Mouse (Mus musculus) forebrain, embryonic 11.5 days (tissue): ENCODE measurements around the gene Zscan2. TPM values are rescaled to one million over a fixed set of nuclear protein-coding genes. Genes with fewer than 3 reads are reported as not detected.

Experiments
- ATAC-seq: fragments of 200-750 bp; cut with Nextera tagmentation; replicated peaks from 2 replicates; pipeline ENCODE4 v1.8.0; 2017; ENCODE audit warnings: moderate TSS enrichment; ENCODE audit not compliant: low FRiP score
- DNase-seq: peaks from one replicate; pipeline ENCODE4 v3.0.0-alpha.2; 2017; ENCODE audit warnings: low spot score
- H3K27ac ChIP-seq: fragments of 300-500 bp; sonication (generic); 2 replicates; pipeline ENCODE4 v1.5.1; 2014; ENCODE audit warnings: low read depth, low read length
- H3K27me3 ChIP-seq: fragments of 300-500 bp; sonication (generic); 2 replicates; pipeline ENCODE4 v1.6.1; 2014; ENCODE audit warnings: mild to moderate bottlenecking, low read length, mixed read lengths; ENCODE audit not compliant: control insufficient read depth, insufficient read depth
- H3K36me3 ChIP-seq: fragments of 300-500 bp; sonication (generic); 2 replicates; pipeline ENCODE4 v1.6.1; 2014; ENCODE audit warnings: mild to moderate bottlenecking, low read length, moderate library complexity, mixed read lengths; ENCODE audit not compliant: control insufficient read depth, insufficient read depth
- H3K4me1 ChIP-seq: fragments of 300-500 bp; sonication (generic); replicated peaks from 2 replicates; pipeline ENCODE4 v1.6.1; 2014; ENCODE audit warnings: low read length, mixed read lengths; ENCODE audit not compliant: control insufficient read depth, insufficient read depth
- H3K4me2 ChIP-seq: fragments of 300-500 bp; sonication (generic); 2 replicates; pipeline ENCODE4 v1.6.1; 2014; ENCODE audit warnings: low read depth, mild to moderate bottlenecking, low read length, moderate library complexity, mixed read lengths; ENCODE audit not compliant: severe bottlenecking
- H3K4me3 ChIP-seq: fragments of 300-500 bp; sonication (generic); 2 replicates; pipeline ENCODE4 v1.5.1; 2014; ENCODE audit warnings: low read depth, low read length
- H3K9ac ChIP-seq: fragments of 300-500 bp; sonication (generic); 2 replicates; pipeline ENCODE4 v1.6.1; 2014; ENCODE audit warnings: low read length
- H3K9me3 ChIP-seq: fragments of 300-500 bp; sonication (generic); 2 replicates; pipeline ENCODE4 v1.6.1; 2016; ENCODE audit warnings: low read length, mixed read lengths; ENCODE audit not compliant: control insufficient read depth
- WGBS: fragments of 180-500 bp; shearing (Covaris S2); extraction: QIAGEN DNeasy Blood & Tissue Kit; methylation state at CpG from one replicate; pipeline ENCODE4 v1.1.7; 2014; 5-methylcytosine and 5-hydroxymethylcytosine counted together
- polyA plus RNA-seq: library from polyadenylated mRNA; unstranded; fragments of >200 nt; fragmentation: Nextera tagmentation; extraction: Ambion mirVana; gene quantifications from 2 replicates; pipeline ENCODE4 v1.2.1, GENCODE M21; 2014

The Zscan2 gene
- polyA plus RNA-seq, 1 experiment from 2014 or later, result 3.8 TPM

DNA sequence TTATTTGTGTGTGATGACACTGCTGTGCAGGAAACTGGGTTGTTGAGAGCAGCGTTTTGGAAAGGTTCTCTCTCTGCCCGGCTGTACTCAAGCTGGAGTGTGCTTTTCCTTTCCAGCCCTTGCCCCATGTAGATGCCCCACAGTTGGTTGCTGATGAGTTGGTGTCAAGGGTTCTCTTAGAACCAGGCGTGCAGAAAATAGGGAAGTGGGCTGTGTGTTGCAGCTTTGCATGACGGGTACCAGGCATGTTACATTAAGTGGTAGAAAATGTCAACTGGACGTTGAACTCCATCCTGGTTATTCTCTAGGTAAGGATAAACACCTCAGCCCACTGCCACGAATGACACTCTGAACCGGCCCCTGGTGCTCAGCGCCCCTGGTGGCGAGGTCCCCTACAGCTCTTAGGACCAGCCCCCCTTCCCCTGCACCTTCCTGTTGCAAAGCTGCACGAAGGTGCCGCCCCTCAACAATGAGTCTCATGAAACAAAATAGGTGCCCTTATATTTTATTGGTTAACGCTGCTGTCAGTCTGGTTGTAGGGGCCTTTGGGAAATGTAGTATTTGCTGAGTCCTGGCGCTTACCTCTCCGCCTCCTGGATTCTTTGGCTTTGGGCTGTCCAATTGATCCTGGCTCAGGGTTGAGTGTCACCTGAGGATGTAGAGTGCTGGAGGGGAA is 22.2 kb downstream of the Zscan2 start:
- Histone ChIP-seq H3K27ac (no peak overlapping the region), H3K36me3 (no peaks in the 10 kb centered on the region), H3K4me2 (0 out of 2 replicates have a peak overlapping the region, but pooled peaks have one; percentile 15), H3K4me1 (no peaks in the 10 kb centered on the region), H3K27me3 (no peaks in the 10 kb centered on the region), H3K9ac (no peak overlapping the region), H3K4me3 (no peak overlapping the region), H3K9me3 (no peaks in the 10 kb centered on the region)
- DNase-seq (no peak), ATAC-seq (peak; percentile 55)
- 30% methylated on average over 14 of the region's 14 CpGs for WGBS

DNA sequence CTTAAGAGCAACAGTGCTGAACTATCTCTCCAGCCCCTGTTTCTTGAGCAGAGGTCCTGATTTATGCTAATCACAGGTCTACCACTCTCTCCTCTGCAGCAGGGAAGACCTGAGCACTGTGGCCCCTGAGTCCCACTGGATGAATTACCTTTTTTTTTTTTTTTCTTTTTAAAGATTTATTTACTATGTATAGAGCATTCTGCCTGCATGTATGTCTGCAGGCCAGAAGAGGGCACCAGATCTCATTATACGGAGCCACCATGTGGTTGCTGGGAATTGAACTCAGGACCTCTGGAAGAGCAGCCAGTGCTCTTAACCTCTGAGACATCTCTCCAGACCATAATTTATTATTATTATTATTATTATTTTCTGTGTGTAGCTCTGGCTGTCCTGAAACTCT is 24.9 kb downstream of the Zscan2 start:
- no peak for DNase-seq

DNA sequence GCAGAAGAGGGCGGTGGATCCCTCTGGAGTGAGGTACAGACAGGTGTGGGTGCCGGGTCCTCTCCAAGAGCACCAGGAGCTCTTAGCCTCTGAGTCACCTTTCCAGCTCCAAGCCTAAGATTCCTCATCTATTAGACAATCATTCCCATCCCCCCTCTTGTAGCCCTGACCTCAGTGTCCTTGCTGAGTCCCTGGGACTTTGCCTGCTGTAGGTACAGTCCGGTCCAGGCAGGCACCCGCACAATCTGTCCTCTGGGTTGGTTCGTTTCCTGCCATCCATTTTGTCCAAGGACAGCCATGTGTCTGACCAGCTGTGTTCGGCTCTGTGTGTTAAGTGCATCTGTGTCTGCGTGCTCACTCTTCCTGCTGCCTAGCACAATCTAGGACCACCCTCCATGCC is 27.9 kb downstream of the Zscan2 start:
- Histone ChIP-seq H3K4me2 (no peak overlapping the region), H3K9ac (no peak overlapping the region), H3K27ac (peak overlapping the region; percentile 41; the same call in 1 of the 2 replicates), H3K9me3 (no peaks in the 10 kb centered on the region), H3K4me3 (no peak overlapping the region), H3K36me3 (peaks cover 2% of the 10 kb centered on the region; the same call in 1 of the 2 replicates), H3K4me1 (0 out of 2 replicates have a peak, but pooled peaks cover 6% of the 10 kb centered on the region), H3K27me3 (no peaks in the 10 kb centered on the region)
- DNase-seq (no peak), ATAC-seq (0 out of 2 replicates have a peak, but pooled peaks have one; percentile 10)
- WGBS, result 78% methylated on average over 7 of the region's 7 CpGs

More for the DNA sequence above, 24.9 kb downstream of the Zscan2 start:
- 22% methylated on average over 1 of the region's 1 CpGs for WGBS
- Histone ChIP-seq H3K4me2 (no peak overlapping the region), H3K27me3 (no peaks in the 10 kb centered on the region), H3K4me3 (no peak overlapping the region), H3K27ac (no peak overlapping the region), H3K9me3 (no peaks in the 10 kb centered on the region), H3K4me1 (0 out of 2 replicates have a peak, but pooled peaks cover 6% of the 10 kb centered on the region), H3K36me3 (no peaks in the 10 kb centered on the region; the same call in 1 of the 2 replicates), H3K9ac (no peak overlapping the region)
- ATAC-seq, result no peak

DNA sequence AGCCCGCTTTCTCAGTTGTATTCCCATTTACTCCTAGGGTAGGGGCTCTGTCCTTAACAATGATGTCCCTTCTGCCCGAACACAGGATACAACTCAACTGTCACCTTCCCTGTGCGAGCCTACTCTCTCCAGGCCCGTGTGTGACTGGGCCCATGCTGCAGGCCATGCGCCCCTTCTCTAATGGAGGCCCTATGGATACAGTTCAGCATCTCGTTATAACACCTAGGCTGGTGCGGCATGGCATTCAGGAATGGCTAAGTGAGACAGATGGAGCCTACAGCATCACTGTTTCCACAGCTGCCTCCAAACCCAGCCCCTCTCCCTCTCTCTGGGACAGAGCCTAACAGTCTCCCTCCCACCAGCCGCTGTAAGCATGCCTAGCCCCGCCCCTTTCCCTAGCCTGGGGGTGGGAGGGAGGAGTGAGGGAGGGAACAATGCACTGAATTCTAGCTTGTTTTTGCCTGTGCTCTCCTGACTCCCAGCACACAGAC is 28.3 kb downstream of the Zscan2 start:
- peaks cover 2% of the 10 kb centered on the region; the same call in 1 of the 2 replicates for H3K36me3 ChIP-seq
- peak overlapping the region; percentile 41; the same call in 1 of the 2 replicates for H3K27ac ChIP-seq
- no peak overlapping the region for H3K4me3 ChIP-seq
- no peaks in the 10 kb centered on the region for H3K9me3 ChIP-seq
- ATAC-seq (peak; percentile 78), DNase-seq (peak; percentile 85)
- 0 out of 2 replicates have a peak, but pooled peaks cover 6% of the 10 kb centered on the region for H3K4me1 ChIP-seq
- H3K9ac ChIP-seq, result peak overlapping the region; percentile 9; the same call in 1 of the 2 replicates
- 52% methylated on average over 9 of the region's 9 CpGs for WGBS
- no peaks in the 10 kb centered on the region for H3K27me3 ChIP-seq
- H3K4me2 ChIP-seq, result no peak overlapping the region

DNA sequence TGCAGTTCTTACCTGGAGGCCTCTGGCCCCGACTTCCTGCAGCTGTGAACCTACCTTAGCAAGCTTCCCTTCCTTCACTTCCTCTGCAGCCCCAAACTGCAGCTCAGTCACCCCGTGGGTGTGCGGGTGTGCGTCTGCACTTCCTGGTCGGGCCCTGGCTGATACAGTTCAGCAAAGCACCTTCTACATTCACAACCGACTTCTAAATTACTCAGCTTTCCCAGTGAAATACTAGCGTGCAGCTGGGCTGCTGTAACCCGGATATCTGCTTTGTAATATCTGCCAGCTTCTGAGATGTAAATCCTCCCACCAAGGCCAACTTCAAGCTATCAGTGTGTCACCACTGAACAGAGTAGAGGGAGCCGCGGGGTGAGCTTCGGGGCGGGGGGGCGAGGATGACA is 29.1 kb downstream of the Zscan2 start:
- Histone ChIP-seq H3K4me1 (0 out of 2 replicates have a peak, but pooled peaks cover 6% of the 10 kb centered on the region), H3K27ac (peak overlapping the region; percentile 4; the same call in 1 of the 2 replicates), H3K9me3 (no peaks in the 10 kb centered on the region), H3K27me3 (no peaks in the 10 kb centered on the region), H3K4me2 (no peak overlapping the region), H3K4me3 (no peak overlapping the region), H3K36me3 (peaks cover 2% of the 10 kb centered on the region; the same call in 1 of the 2 replicates), H3K9ac (peak overlapping the region; percentile 9; the same call in 1 of the 2 replicates)
- no peak for ATAC-seq
- no peak for DNase-seq
- 82% methylated on average over 13 of the region's 13 CpGs for WGBS

DNA sequence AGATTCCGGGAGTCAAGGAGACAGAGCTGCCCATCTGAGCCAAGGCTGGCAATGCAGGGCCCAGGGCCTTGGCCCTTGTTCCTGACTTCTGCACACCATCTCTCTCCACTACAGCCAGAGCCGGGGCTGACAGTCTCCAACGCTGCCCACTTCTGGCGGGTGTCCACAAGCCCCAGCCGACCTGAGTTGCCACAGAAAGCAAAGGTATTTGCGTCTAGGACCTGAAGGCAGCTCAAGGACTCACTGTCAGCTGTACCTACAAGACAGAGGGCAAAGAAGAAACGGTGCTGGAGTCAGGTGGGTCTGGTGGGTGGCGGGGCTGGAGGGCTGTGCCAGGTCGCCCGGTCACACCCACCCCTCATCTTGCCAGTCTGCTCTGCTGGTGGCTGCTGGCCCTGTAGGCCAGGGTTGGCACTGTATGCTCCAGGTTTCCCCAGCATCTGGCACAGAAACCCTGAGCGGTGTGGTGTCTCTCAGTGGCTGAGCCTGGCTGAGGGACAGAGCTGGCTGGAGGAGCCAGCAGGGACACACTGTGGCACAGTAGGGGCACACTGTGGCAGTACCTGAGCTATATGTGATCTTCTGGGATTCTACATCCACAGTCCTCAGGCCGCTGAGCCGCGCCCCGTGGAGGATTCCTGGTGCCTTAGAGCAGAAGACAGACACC is 32.5 kb downstream of the Zscan2 start:
- no peak overlapping the region for H3K4me2 ChIP-seq
- H3K36me3 ChIP-seq, result peaks cover 7% of the 10 kb centered on the region; the same call in 1 of the 2 replicates
- no peak for DNase-seq
- H3K9me3 ChIP-seq, result no peaks in the 10 kb centered on the region
- 0 out of 2 replicates have a peak, but pooled peaks cover 6% of the 10 kb centered on the region for H3K4me1 ChIP-seq
- 95% methylated on average over 15 of the region's 15 CpGs for WGBS
- H3K27me3 ChIP-seq, result no peaks in the 10 kb centered on the region
- ATAC-seq, result no peak
- no peak overlapping the region for H3K4me3 ChIP-seq
- H3K9ac ChIP-seq, result no peak overlapping the region
- H3K27ac ChIP-seq, result no peak overlapping the region

DNA sequence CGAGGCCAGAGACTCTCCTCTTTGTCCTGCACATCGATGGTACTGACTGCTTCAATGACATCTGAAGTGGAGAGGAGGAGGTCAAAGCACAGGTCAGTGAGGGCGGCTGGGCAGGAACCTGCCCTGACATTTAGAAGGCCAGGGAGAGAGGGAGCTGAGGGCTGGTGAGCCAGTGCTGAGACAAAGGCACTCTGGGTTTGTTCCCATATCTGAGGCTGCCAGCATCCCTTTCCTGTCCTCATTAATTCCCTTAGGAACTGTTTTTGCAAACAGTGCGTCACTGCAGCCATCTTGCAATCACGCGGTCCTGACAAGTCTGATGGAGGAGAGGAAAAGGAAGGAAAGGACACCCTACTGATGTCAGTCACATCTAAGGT is 33.0 kb downstream of the Zscan2 start:
- Histone ChIP-seq H3K4me3 (no peak overlapping the region), H3K9me3 (no peaks in the 10 kb centered on the region), H3K4me2 (no peak overlapping the region), H3K4me1 (0 out of 2 replicates have a peak, but pooled peaks cover 6% of the 10 kb centered on the region), H3K36me3 (peaks cover 7% of the 10 kb centered on the region; the same call in 1 of the 2 replicates), H3K27ac (no peak overlapping the region), H3K9ac (no peak overlapping the region), H3K27me3 (no peaks in the 10 kb centered on the region)
- ATAC-seq (no peak), DNase-seq (no peak)
- WGBS, result 80% methylated on average over 6 of the region's 6 CpGs

DNA sequence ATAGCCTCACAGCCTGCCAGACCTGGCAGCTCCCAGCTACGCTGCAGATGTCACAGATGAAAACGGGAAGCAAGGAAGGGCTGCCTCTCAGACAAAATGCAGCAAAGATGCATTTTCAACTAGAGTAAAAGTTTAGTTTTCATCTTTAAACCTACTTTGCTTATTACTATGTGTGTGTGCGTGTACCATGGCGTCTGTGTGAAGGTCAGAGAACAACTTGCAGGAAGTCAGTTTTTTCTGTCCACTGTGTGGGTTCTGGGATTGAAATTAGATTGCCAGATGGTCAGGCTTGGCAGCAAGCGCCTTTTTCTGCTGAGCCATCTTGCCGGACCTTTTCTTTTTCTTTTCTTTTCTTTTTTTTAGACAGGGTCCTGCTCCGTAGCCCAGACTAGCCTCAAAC is 33.5 kb downstream of the Zscan2 start:
- peaks cover 7% of the 10 kb centered on the region; the same call in 1 of the 2 replicates for H3K36me3 ChIP-seq

More for the DNA sequence above, 33.5 kb downstream of the Zscan2 start:
- Histone ChIP-seq H3K27me3 (no peaks in the 10 kb centered on the region), H3K9me3 (no peaks in the 10 kb centered on the region), H3K27ac (no peak overlapping the region), H3K9ac (no peak overlapping the region), H3K4me1 (0 out of 2 replicates have a peak, but pooled peaks cover 3% of the 10 kb centered on the region), H3K4me3 (no peak overlapping the region), H3K4me2 (no peak overlapping the region)
- DNase-seq (no peak), ATAC-seq (no peak)
- WGBS, result 91% methylated on average over 7 of the region's 7 CpGs
